Comparison of ENCODE assay signal across 8 mouse cellular contexts in the genomic region with DNA sequence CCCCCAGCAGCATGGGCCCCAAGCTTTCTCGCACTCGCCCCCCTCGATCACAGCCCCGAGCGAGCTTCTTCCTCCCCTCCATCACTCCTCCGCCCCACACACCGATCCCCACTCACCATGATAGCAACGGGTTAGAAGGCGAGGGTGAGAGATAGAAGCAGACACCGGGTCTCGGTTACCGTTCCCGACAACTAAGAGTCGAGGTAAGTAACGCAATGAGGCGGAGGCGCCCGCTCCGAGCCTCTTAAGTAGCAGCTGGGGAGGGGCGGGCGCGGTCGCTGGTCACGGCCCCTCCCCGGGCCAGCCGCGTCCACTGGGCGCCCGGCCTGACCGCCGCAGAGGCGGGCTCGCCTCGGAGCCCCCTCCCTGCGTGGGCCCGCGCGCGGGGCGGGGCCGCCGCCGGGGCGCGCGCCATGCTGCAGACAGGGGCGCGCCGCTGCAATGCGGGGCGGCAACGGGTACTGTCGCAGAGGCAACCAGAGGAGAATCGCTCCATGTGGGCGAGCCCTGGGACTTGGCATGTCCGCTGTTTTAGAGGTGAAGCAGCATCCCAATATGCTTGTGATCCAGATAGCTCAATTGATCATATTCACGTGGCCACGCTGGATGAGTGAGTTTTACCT. TPM values are rescaled to one million over a fixed set of nuclear protein-coding genes. Genes with fewer than 3 reads are reported as not detected.
DNase-seq lines count a peak whose midpoint lies in the region; ATAC-seq and TF ChIP-seq lines count a peak whose summit lies in the region.

A gene (minus strand): TSS at position 349 of the 623 bp plus-strand sequence.

- H3K4me3 ChIP-seq in embryonic facial prominence, embryonic 12.5 days, result peak within 1 kb of the TSS; percentile 79
- peak within 1 kb of the TSS; percentile 99 for H3K4me3 ChIP-seq in kidney, adult 2 months (ENCODE audit: insufficient read depth, low read depth, low read length)
- peak within 1 kb of the TSS; percentile 82 for H3K4me3 ChIP-seq in limb, embryonic 11.5 days (ENCODE audit: low read depth, low read length)
- peak within 1 kb of the TSS; percentile 78 for H3K4me3 ChIP-seq in midbrain, embryonic 13.5 days (replicated peaks)
- peak within 1 kb of the TSS; percentile 72 for H3K4me3 ChIP-seq in small intestine, adult 2 months (ENCODE audit: low read depth, low read length)

- no peak for TF ChIP-seq CTCF in kidney, adult 2 months (conservative IDR thresholded peaks at IDR 0.05; ENCODE audit: insufficient read depth, insufficient read length, low read depth, low read length)
- no peak for TF ChIP-seq CTCF in small intestine, adult 2 months (IDR thresholded peaks at IDR 0.05; ENCODE audit: extremely low read depth, insufficient read length, insufficient replicate concordance, low read depth, low read length)

- under 1% methylated on average over 58 of the region's 58 CpGs for WGBS in embryonic facial prominence, embryonic 12.5 days
- WGBS in kidney, adult 2 months, result under 1% methylated on average over 51 of the region's 58 CpGs
- under 1% methylated on average over 57 of the region's 58 CpGs for WGBS in limb, embryonic 11.5 days
- under 1% methylated on average over 43 of the region's 58 CpGs for WGBS in midbrain, embryonic 13.5 days
- WGBS in small intestine, adult 2 months, result 1% methylated on average over 53 of the region's 58 CpGs

- H3K36me3 ChIP-seq in embryonic facial prominence, embryonic 12.5 days, result peaks cover 9% of the 10 kb centered on the region
- H3K36me3 ChIP-seq in kidney, adult 2 months (ENCODE audit: control insufficient read depth, insufficient read depth, low read length), result no peaks in the 10 kb centered on the region; the same call in 1 of the 2 replicates
- H3K36me3 ChIP-seq in limb, embryonic 11.5 days (ENCODE audit: control insufficient read depth, insufficient read depth, low read length), result peaks cover 4% of the 10 kb centered on the region; the same call in 1 of the 2 replicates
- H3K36me3 ChIP-seq in midbrain, embryonic 13.5 days, result peaks cover 8% of the 10 kb centered on the region
- H3K36me3 ChIP-seq in small intestine, adult 2 months (ENCODE audit: control insufficient read depth, insufficient read depth, low read length), result peaks cover 5% of the 10 kb centered on the region; the same call in 1 of the 2 replicates

- DNase-seq in 3T3-L1 (ENCODE audit: low read depth, low spot score), result peak; percentile 87
- DNase-seq in adrenal gland, postnatal 36 days, result peak; percentile 94 to 97
- peak; percentile 93 to 95 for DNase-seq in heart, adult 18-20 months
- DNase-seq in kidney, adult 2 months, result peak; percentile 95
- DNase-seq in limb, embryonic 11.5 days (ENCODE audit: low spot score), result peak; percentile 94

- H3K9ac ChIP-seq in embryonic facial prominence, embryonic 12.5 days, result peak within 1 kb of the TSS; percentile 92
- H3K9ac ChIP-seq in limb, embryonic 11.5 days (ENCODE audit: low read length), result peak within 1 kb of the TSS; percentile 96
- peak within 1 kb of the TSS; percentile 92 for H3K9ac ChIP-seq in midbrain, embryonic 13.5 days (replicated peaks)

- no peaks in the 10 kb centered on the region for H3K9me3 ChIP-seq in embryonic facial prominence, embryonic 12.5 days
- no peaks in the 10 kb centered on the region for H3K9me3 ChIP-seq in limb, embryonic 11.5 days (ENCODE audit: control insufficient read depth, low read length)
- no peaks in the 10 kb centered on the region for H3K9me3 ChIP-seq in midbrain, embryonic 13.5 days

- ATAC-seq in embryonic facial prominence, embryonic 12.5 days (ENCODE audit: insufficient number of reproducible peaks, insufficient read depth, low FRiP score, low TSS enrichment), result peak; percentile 89
- peak; percentile 89 for ATAC-seq in limb, embryonic 11.5 days (ENCODE audit: insufficient number of reproducible peaks, low FRiP score, low TSS enrichment, low read depth)
- ATAC-seq in midbrain, embryonic 13.5 days, result peak; percentile 95

- H3K27ac ChIP-seq in embryonic facial prominence, embryonic 12.5 days, result peak within 1 kb of the TSS; percentile 99
- H3K27ac ChIP-seq in kidney, adult 2 months (ENCODE audit: insufficient read depth, low read depth, low read length), result peak within 1 kb of the TSS; percentile 94
- H3K27ac ChIP-seq in limb, embryonic 11.5 days (replicated peaks; ENCODE audit: low read depth, low read length), result peak within 1 kb of the TSS; percentile 92
- peak within 1 kb of the TSS; percentile 99 for H3K27ac ChIP-seq in midbrain, embryonic 13.5 days
- H3K27ac ChIP-seq in small intestine, adult 2 months (ENCODE audit: insufficient read depth, low read depth, low read length), result peak within 1 kb of the TSS; percentile 83

- H3K27me3 ChIP-seq in embryonic facial prominence, embryonic 12.5 days, result no peaks in the 10 kb centered on the region
- H3K27me3 ChIP-seq in kidney, adult 2 months (replicated peaks; ENCODE audit: control insufficient read depth, insufficient read depth, low read length), result no peaks in the 10 kb centered on the region
- H3K27me3 ChIP-seq in limb, embryonic 11.5 days (ENCODE audit: control insufficient read depth, insufficient read depth, low read length), result no peaks in the 10 kb centered on the region
- H3K27me3 ChIP-seq in midbrain, embryonic 13.5 days, result no peaks in the 10 kb centered on the region
- no peaks in the 10 kb centered on the region for H3K27me3 ChIP-seq in small intestine, adult 2 months (ENCODE audit: control insufficient read depth, insufficient read depth, low read length)

- peaks cover 8% of the 10 kb centered on the region for H3K4me1 ChIP-seq in embryonic facial prominence, embryonic 12.5 days
- H3K4me1 ChIP-seq in kidney, adult 2 months (ENCODE audit: control insufficient read depth, insufficient read depth, low read length), result peaks cover 6% of the 10 kb centered on the region; the same call in 1 of the 2 replicates
- peaks cover 9% of the 10 kb centered on the region for H3K4me1 ChIP-seq in limb, embryonic 11.5 days (ENCODE audit: control insufficient read depth, insufficient read depth, low read length)
- peaks cover 28% of the 10 kb centered on the region for H3K4me1 ChIP-seq in midbrain, embryonic 13.5 days (replicated peaks)
- H3K4me1 ChIP-seq in small intestine, adult 2 months (ENCODE audit: control insufficient read depth, insufficient read depth, insufficient read length, low read length), result peaks cover 2% of the 10 kb centered on the region; the same call in 1 of the 2 replicates

- peak; percentile 45 for TF ChIP-seq POLR2A in kidney, adult 2 months (IDR thresholded peaks at IDR 0.05; ENCODE audit: low read depth, low read length)
- peak; percentile 83 for TF ChIP-seq POLR2A in small intestine, adult 2 months (IDR thresholded peaks at IDR 0.05; ENCODE audit: low read depth, low read length)

- peak within 1 kb of the TSS; percentile 94 for H3K4me2 ChIP-seq in embryonic facial prominence, embryonic 12.5 days (replicated peaks)
- H3K4me2 ChIP-seq in limb, embryonic 11.5 days (ENCODE audit: low read depth, severe bottlenecking), result peak within 1 kb of the TSS; percentile 89
- peak within 1 kb of the TSS; percentile 99 for H3K4me2 ChIP-seq in midbrain, embryonic 13.5 days (replicated peaks)

RNA-seq across cellular contexts. Expression of the gene that starts here (rescaled TPM):
- 100 to 1,000 TPM; 252 to 276 TPM for total RNA-seq in adrenal gland, postnatal 36 days (2021)
- polyA plus RNA-seq in embryonic facial prominence, embryonic 12.5 days (2016; fragmentation: Nextera tagmentation; extraction: Ambion mirVana), result 1,598 and 1,609 TPM in 2 replicates
- 100 to 1,000 TPM; 138 to 153 TPM for total RNA-seq in heart, adult 18-20 months (2021)
- polyA plus RNA-seq in kidney, adult 2 months (2012; rRNA removed), result 488 and 540 TPM in 2 replicates
- 2,238 and 2,358 TPM in 2 replicates for polyA plus RNA-seq in limb, embryonic 11.5 days (2014; fragmentation: Nextera tagmentation; extraction: Ambion mirVana)
- polyA plus RNA-seq in midbrain, embryonic 13.5 days (2015; fragmentation: Nextera tagmentation; extraction: Ambion mirVana), result 1,161 and 1,231 TPM in 2 replicates
- polyA plus RNA-seq in small intestine, adult 2 months (2012; rRNA removed), result 455 and 523 TPM in 2 replicates

Comparison
In these comparisons a context has a peak if more than half of its experiments do, and no peak if none do; other contexts are left out.
1. Peak in every context shown above with its lines: DNase-seq, ATAC-seq, H3K4me3 ChIP-seq and H3K27ac ChIP-seq.